Mouse (Mus musculus): ENCODE data around the gene Pam.

- TF ChIP-seq POLR2A (IDR thresholded peaks at IDR 0.05; ENCODE audit: low read depth, low read length) (no peak), CTCF (conservative IDR thresholded peaks at IDR 0.05; ENCODE audit: insufficient read depth, insufficient read length, low read depth, low read length) (no peak)
Observed at GRCm38 (mm10) chr1:97821282-97821681, 274.2 kb downstream of the Pam start.

Data from kidney, adult 2 months (tissue).